Mouse (Mus musculus) lung, adult 2 months (tissue): ENCODE measurements around the gene Sarm1.

ENCODE experiments used
- CTCF ChIP-seq: fragments of 200-500 bp; IDR thresholded peaks from 2 replicates; pipeline ENCODE4 v1.5.1; 2011; ENCODE audit warnings: mild to moderate bottlenecking, low read length, control low read depth; ENCODE audit not compliant: insufficient read depth
- POLR2A ChIP-seq: fragments of 200-500 bp; IDR thresholded peaks from 2 replicates; pipeline ENCODE4 v1.6.1; 2011; ENCODE audit warnings: low read depth, mild to moderate bottlenecking, control low read depth, low read length, borderline replicate concordance; ENCODE audit errors: extremely low read depth

- TF ChIP-seq CTCF, result no peak
- TF ChIP-seq POLR2A, result no peak
Observed at GRCm38 (mm10) chr11:78458740-78459139, 38.8 kb downstream of the Sarm1 start.
